ENCODE assay signal across 16 mouse cellular contexts in the genomic region with DNA sequence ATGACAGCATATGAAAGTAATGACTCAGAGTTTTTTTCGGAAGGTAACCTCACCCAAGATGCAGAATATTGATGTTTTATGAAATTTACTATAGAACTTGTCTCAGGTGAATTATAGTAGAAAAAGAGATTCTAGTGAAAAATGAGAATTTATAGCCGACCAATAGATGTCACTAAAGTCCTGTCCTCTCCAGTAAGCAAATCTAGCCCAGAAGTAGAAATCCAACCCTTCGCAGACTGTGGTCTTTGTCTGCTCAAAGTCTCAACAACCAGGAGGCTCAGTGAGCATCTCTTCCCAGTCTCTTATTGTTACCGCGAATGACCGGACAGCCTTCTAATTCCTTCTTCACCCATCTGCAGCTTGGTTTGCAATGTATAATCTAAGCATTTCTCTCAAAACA.
DNase-seq lines count a peak whose midpoint lies in the region; ATAC-seq lines count a peak whose summit lies in the region.
"Had no signal": no experiment of that assay in that cellular context is flagged by ENCODE, and none has a peak within 500 bp of the region (broad histone marks: within the 10 kb centered on the region; RNA-seq: fewer than 3 reads in every experiment).

No protein-coding gene starts in this region.

- no peaks in the 10 kb centered on the region for H3K9me3 ChIP-seq in embryonic facial prominence, embryonic 11.5 days (replicated peaks; ENCODE audit: control insufficient read depth, low read length)
- no peaks in the 10 kb centered on the region for H3K9me3 ChIP-seq in embryonic facial prominence, embryonic 10.5 days
- H3K9me3 ChIP-seq in liver, embryonic 11.5 days (ENCODE audit: control insufficient read depth, low read length), result no peaks in the 10 kb centered on the region
- H3K9me3 ChIP-seq: heart, embryonic 13.5 days; kidney, embryonic 15.5 days had no signal

- H3K9ac ChIP-seq in embryonic facial prominence, embryonic 11.5 days (replicated peaks; ENCODE audit: low read length), result no peak overlapping the region
- H3K9ac ChIP-seq in liver, embryonic 11.5 days (ENCODE audit: low read depth, low read length), result no peak overlapping the region
- H3K9ac ChIP-seq: heart, embryonic 13.5 days; kidney, embryonic 15.5 days; liver, embryonic 14.5 days had no signal

- no peak overlapping the region for H3K27ac ChIP-seq in embryonic facial prominence, embryonic 11.5 days (replicated peaks; ENCODE audit: low read depth, low read length)
- no peak overlapping the region for H3K27ac ChIP-seq in embryonic facial prominence, embryonic 10.5 days (replicated peaks)
- H3K27ac ChIP-seq in liver, embryonic 11.5 days (ENCODE audit: low read depth, low read length), result no peak overlapping the region
- H3K27ac ChIP-seq: heart, embryonic 13.5 days; kidney, embryonic 15.5 days; liver, embryonic 14.5 days had no signal

- 74% methylated on average over 6 of the region's 6 CpGs for WGBS in embryonic facial prominence, embryonic 11.5 days
- WGBS in embryonic facial prominence, embryonic 10.5 days, result 77% methylated on average over 6 of the region's 6 CpGs
- WGBS in liver, embryonic 11.5 days, result 73% methylated on average over 6 of the region's 6 CpGs

- peak; percentile 3 for DNase-seq in embryonic facial prominence, embryonic 11.5 days (ENCODE audit: low spot score)
- no peak for DNase-seq in embryonic facial prominence, embryonic 10.5 days (ENCODE audit: low spot score)
- DNase-seq in layer of hippocampus, adult 11-12 months (ENCODE audit: low spot score), result peak; percentile 11
- no peak for DNase-seq in layer of hippocampus, adult 8-10 months (ENCODE audit: low spot score in 2 of 2)
- DNase-seq in 416B (ENCODE audit: low read depth), result peak; percentile 4
- peak; percentile 62 for DNase-seq in brain, adult 2 months (ENCODE audit: low read depth, low spot score)
- no peak for DNase-seq in gastrocnemius, adult 18-20 months (ENCODE audit: low spot score)
- DNase-seq in liver, embryonic 11.5 days (ENCODE audit: low spot score), result no peak
- DNase-seq: adrenal gland, adult 8-10 months; cerebellum, postnatal 36 days; heart, postnatal 4 days; lung, postnatal 36 days had no signal

- H3K36me3 ChIP-seq in embryonic facial prominence, embryonic 11.5 days (replicated peaks; ENCODE audit: control insufficient read depth, insufficient read depth, low read depth, low read length), result no peaks in the 10 kb centered on the region
- H3K36me3 ChIP-seq in embryonic facial prominence, embryonic 10.5 days (replicated peaks), result no peaks in the 10 kb centered on the region
- no peaks in the 10 kb centered on the region for H3K36me3 ChIP-seq in liver, embryonic 11.5 days (ENCODE audit: control insufficient read depth, insufficient read depth, low read length)
- H3K36me3 ChIP-seq: heart, embryonic 13.5 days; kidney, embryonic 15.5 days had no signal

- H3K4me1 ChIP-seq in embryonic facial prominence, embryonic 11.5 days (ENCODE audit: control insufficient read depth, insufficient read depth, low read length), result no peaks in the 10 kb centered on the region
- H3K4me1 ChIP-seq in embryonic facial prominence, embryonic 10.5 days, result no peaks in the 10 kb centered on the region
- no peaks in the 10 kb centered on the region for H3K4me1 ChIP-seq in liver, embryonic 11.5 days (replicated peaks; ENCODE audit: control insufficient read depth, insufficient read depth, low read length)
- H3K4me1 ChIP-seq: heart, embryonic 13.5 days; kidney, embryonic 15.5 days had no signal

- no peak overlapping the region for H3K4me3 ChIP-seq in embryonic facial prominence, embryonic 11.5 days (ENCODE audit: low read depth, low read length)
- no peak overlapping the region for H3K4me3 ChIP-seq in embryonic facial prominence, embryonic 10.5 days
- H3K4me3 ChIP-seq in liver, embryonic 11.5 days (ENCODE audit: low read depth, low read length), result no peak overlapping the region
- H3K4me3 ChIP-seq: heart, embryonic 13.5 days; kidney, embryonic 15.5 days had no signal

- ATAC-seq in embryonic facial prominence, embryonic 11.5 days (replicated peaks; ENCODE audit: insufficient number of reproducible peaks, low FRiP score, low TSS enrichment, low read depth), result no peak
- no peak for ATAC-seq in liver, embryonic 11.5 days (replicated peaks; ENCODE audit: low FRiP score)

- no peaks in the 10 kb centered on the region for H3K27me3 ChIP-seq in embryonic facial prominence, embryonic 11.5 days (ENCODE audit: control insufficient read depth, insufficient read depth, low read length)
- no peaks in the 10 kb centered on the region for H3K27me3 ChIP-seq in embryonic facial prominence, embryonic 10.5 days (replicated peaks; ENCODE audit: low read depth, poor library complexity, severe bottlenecking)
- no peaks in the 10 kb centered on the region for H3K27me3 ChIP-seq in liver, embryonic 11.5 days (replicated peaks; ENCODE audit: control insufficient read depth, insufficient read depth, low read length)
- H3K27me3 ChIP-seq: heart, embryonic 13.5 days; kidney, embryonic 15.5 days had no signal

- no peak overlapping the region for H3K4me2 ChIP-seq in embryonic facial prominence, embryonic 11.5 days (ENCODE audit: low read depth, low read length)
- H3K4me2 ChIP-seq in liver, embryonic 11.5 days, result no peak overlapping the region
- H3K4me2 ChIP-seq: heart, embryonic 13.5 days; kidney, embryonic 15.5 days; midbrain, embryonic 11.5 days had no signal

Comparison
In these comparisons a context has a peak if more than half of its experiments do, and no peak if none do; other contexts are left out.
1. DNase-seq: peak in embryonic facial prominence, embryonic 11.5 days (single experiment), layer of hippocampus, adult 11-12 months (single experiment), 416B (single experiment) and brain, adult 2 months (single experiment); none in embryonic facial prominence, embryonic 10.5 days (single experiment), layer of hippocampus, adult 8-10 months (0 of 2), gastrocnemius, adult 18-20 months (single experiment) and liver, embryonic 11.5 days (single experiment).